Mouse (Mus musculus) retina, adult 2 months (tissue): ENCODE measurements around the gene Nlrp4c.
"Not testable (repeated sequence)": the region's sequence is repeated elsewhere in the genome, so short reads cannot be mapped to it uniquely, and the experiment has no call there.

Source experiments
- DNase-seq: peaks from one replicate; pipeline ENCODE4 v3.0.0-alpha.2; 2012; ENCODE audit warnings: low read depth, low spot score

Gene Nlrp4c

GRCm38 (mm10) chr7:6044861-6045260 is at the start of gene Nlrp4c:
TSS of gene Nlrp4c (plus strand) at chr7:6045161.
- DNase-seq = no peak

- DNase-seq = no peak
These were observed 34.1 kb upstream of the Nlrp4c start, which contains the start of gene Vmn1r65 for GRCm38 (mm10) chr7:6010910-6011309. TSS of gene Vmn1r65 (minus strand) at chr7:6011010.

GRCm38 (mm10) chr7:6119501-6119900 is 74.5 kb downstream of the Nlrp4c start:
- no peak for DNase-seq

GRCm38 (mm10) chr7:6120104-6120503 is 75.1 kb downstream of the Nlrp4c start:
- DNase-seq = not testable (repeated sequence)

- not testable (repeated sequence) for DNase-seq
These were observed 76.2 kb downstream of the Nlrp4c start for GRCm38 (mm10) chr7:6121128-6121527.

- DNase-seq = peak; percentile 96
These were observed 81.9 kb downstream of the Nlrp4c start for GRCm38 (mm10) chr7:6126690-6127448.

- DNase-seq = no peak
These were observed 85.4 kb downstream of the Nlrp4c start for GRCm38 (mm10) chr7:6130346-6130745.

GRCm38 (mm10) chr7:6132646-6133045 is 87.7 kb downstream of the Nlrp4c start:
- DNase-seq = no peak

- DNase-seq = no peak
These were observed 91.5 kb downstream of the Nlrp4c start for GRCm38 (mm10) chr7:6136497-6136896.

DNA sequence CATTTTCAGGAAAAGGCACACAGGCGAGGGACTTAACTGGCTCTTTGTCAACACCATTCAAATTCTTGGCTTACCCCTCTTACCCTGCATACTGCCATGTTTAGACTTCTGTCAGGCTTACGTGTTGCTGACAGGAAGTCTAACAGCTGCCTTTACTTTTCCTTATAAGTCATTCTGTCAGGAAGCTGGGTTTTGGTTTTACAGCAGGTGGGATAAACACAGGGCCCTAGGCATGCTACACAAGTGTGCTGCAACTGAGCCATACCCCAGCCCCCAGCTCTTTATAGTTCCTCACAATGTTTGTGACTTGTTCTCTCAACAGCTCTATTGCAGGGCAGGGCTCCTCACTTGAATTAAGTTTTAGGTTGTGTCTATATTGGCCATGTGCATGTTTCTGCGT is 94.3 kb downstream of the Nlrp4c start:
- no peak for DNase-seq

DNA sequence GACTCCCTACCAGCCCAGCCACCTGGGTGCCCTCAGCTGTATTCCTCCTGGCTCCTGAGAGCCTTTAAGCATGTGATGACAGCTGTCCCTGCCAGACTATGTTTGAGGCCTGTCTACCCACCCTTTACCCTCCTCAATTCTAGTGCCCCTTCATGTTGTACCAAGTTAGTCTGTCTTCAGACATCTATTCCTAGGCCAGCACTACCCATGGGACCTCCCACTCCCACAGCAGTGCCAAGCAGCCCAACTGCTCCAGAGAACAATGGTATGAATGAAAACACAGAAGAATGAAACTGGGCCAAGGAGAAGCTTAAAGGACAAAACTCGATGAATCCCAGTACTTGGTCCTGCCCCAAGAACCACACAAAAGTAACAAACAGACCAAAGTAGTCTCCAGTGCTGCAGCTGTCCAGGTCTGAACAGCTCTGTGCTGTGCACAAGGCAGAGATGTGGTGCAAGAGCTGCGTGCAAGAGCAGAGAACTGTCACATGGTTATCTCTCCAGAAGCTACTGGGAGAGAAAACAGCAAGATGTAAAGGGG is 99.1 kb downstream of the Nlrp4c start:
- DNase-seq = no peak

DNA sequence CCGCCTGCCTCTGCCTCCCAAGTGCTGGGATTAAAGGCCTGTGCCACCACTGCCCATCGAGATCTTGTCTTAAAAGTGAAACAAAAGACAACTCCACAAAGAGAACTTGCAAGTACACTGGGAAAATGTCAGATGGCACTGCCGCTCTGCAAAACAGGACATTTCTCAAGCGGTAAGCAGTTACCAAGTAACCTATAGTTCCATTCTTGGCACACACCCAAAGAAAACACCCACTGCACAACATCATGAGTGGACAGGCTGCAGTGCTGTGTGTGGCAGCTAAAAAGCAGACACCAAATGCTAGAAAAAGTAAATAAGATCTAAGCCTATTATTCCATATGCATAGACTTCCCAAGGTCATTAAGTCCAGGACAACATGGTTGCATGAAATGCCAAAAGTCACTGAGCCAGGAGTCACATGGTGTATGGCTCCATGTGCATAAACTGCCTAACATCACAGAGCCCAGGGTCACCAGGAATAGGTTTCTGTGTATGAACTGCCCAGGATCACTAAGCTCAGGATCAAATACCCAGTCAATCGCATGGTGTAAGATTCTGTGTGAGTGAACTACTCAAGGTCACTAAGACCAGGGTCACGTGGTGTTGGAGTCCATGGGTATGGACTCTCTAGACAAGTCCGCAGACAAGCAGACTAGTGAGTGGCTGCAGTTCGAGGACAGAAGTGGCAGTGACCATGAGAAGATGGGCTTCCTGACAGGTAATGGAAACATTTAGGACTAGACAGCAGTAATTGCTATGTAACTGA is 100.6 kb downstream of the Nlrp4c start:
- no peak for DNase-seq

- no peak for DNase-seq
These were observed 101.4 kb downstream of the Nlrp4c start for GRCm38 (mm10) chr7:6146194-6146981.

GRCm38 (mm10) chr7:6146982-6147325 is 102.0 kb downstream of the Nlrp4c start:
- DNase-seq = no peak

DNA sequence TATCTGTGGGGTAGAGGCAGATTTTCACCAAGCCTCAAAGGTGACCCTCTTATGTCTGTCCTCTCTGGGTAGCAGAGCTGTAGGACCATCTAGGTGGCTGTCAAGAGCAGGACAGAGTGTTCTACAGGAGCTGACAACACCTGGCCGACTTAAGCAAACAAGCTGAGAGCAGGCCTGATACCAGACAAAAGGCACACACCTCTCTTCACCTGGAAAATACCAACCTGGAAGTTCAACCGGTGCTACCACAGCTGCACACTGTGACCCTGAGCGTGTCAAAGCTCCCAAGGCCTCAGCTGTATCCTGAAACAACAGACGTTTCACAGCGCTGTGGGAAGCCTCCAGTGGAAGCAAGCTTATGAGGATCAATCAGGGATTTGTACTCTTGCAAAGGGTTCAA is 102.7 kb downstream of the Nlrp4c start:
- no peak for DNase-seq

DNA sequence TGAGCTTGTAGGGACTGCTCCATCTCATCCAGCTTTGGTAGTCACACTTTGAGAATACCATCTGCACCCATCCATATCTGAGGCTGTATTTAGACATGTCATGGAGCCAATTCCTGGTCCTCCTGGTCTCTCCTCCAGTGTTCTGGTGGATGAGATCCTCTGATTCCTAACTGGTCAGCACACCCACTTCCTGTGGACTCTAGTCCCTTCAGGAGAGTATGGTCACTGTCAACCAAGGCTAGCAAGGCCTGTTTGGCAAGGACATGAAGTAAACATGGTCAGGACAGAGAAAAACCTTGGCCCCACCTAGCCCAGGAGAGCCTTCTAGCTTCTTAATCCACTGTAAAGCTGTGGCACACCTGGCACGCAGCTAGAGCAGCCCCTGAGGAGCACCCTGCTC is 106.3 kb downstream of the Nlrp4c start:
- no peak for DNase-seq

DNA sequence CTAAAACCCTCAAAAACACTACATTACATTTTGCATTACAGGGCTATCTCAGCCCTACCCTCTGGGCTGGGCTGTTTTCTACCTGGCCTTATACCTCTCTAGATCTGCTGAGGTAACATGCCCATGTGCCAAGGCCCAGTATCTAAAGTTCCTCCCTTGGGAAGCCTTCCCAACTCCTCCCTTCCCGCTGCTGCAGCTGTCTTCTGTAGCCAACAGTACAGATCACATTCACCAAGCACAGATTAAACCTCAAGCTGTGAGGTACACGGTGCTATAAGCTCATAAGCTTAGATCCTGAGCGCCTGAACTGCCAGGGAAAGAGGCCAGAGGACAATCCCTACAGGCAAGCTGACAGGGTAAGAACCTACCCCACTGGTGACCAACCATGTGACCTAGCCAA is 107.1 kb downstream of the Nlrp4c start:
- peak; percentile 78 for DNase-seq

DNA sequence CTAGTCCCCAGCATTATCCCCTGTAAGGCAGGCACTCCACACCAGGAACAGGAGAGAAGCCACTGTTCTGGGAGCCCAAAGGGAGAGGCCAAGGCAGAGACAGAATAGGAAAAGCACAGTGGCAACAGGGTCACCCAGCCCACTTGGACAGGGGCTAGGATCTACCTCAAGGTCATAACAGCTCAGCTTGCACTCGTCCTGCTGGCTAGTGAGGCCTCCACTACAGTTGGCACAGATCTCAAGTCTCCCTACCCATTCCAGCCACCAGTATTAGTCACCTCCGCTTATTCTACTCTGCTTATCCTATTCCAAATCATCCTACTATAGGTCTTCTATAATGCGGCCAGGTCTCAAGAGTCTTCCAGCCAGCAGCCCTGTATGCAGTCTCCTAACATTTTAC is 108.2 kb downstream of the Nlrp4c start:
- DNase-seq = no peak

DNA sequence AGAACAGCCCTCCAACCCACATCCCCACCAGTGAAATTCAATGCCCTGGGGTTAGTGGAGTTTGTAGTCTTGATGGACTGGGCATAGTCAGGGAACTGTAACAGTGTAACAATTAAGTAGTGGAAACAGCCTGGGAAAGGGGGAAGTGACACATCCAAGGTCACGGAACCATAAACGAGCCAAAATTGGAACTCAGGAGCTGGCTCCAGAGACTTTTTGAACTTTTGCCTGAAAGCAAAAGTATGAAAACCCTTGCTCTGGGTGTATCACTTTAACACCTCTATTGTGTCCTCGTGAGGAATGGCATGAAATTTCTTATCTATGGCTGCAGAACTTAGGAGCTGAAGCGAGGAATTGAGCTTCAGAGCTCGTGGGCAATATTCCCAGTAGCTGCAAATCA is 109.2 kb downstream of the Nlrp4c start:
- DNase-seq = no peak
